Mouse (Mus musculus) CH12.LX (cell line): Measurements from ENCODE around the gene Chid1. TPM values are rescaled to one million over a fixed set of nuclear protein-coding genes. Genes with fewer than 3 reads are reported as not detected.

Source experiments
- DNase-seq: peaks from one replicate; pipeline ENCODE4 v3.0.0-alpha.2; 2013; ENCODE audit errors: extremely low read depth
- H3K27ac ChIP-seq: 2 replicates; pipeline ENCODE4 v1.5.1; 2012; ENCODE audit warnings: low read depth, mild to moderate bottlenecking, control low read depth, moderate library complexity; ENCODE audit not compliant: insufficient read depth
- H3K27me3 ChIP-seq: replicated peaks from 2 replicates; pipeline ENCODE3; 2012; ENCODE audit warnings: inconsistent platforms
- H3K36me3 ChIP-seq, 2 experiments: replicated peaks in 1 of 2; 2 replicates each; pipeline versions ENCODE3 to v1.6.1; 2012; ENCODE audit warnings: inconsistent platforms in 1 of 2, low read length in 1 of 2, mild to moderate bottlenecking in 1 of 2, mixed read lengths in 1 of 2, moderate library complexity in 1 of 2; ENCODE audit not compliant: control insufficient read depth in 1 of 2, insufficient read depth in 1 of 2
- H3K4me1 ChIP-seq, 2 experiments: 2 replicates each; pipeline ENCODE4 v1.6.1; 2012; ENCODE audit warnings: inconsistent platforms in 1 of 2, moderate library complexity in 1 of 2; ENCODE audit not compliant: insufficient read depth in 2 of 2, control insufficient read depth in 1 of 2
- H3K4me2 ChIP-seq: 2 replicates; pipeline ENCODE4 v1.6.1; 2012; ENCODE audit warnings: low read depth, mild to moderate bottlenecking, control low read depth; ENCODE audit not compliant: poor library complexity, insufficient read depth, severe bottlenecking
- H3K4me3 ChIP-seq, 3 experiments: fragments of 150-350 bp in 1 of 3; sonication (generic) in 1 of 3; replicated peaks in 1 of 3; 2 replicates each; pipeline versions ENCODE3 to v1.5.1; 2011 to 2012; ENCODE audit warnings: low read depth in 2 of 3, low read length in 2 of 3, mild to moderate bottlenecking in 2 of 3, moderate library complexity in 2 of 3, control low read depth in 1 of 3, improper control_type of control experiment in 1 of 3, inconsistent platforms in 1 of 3, mixed read lengths in 1 of 3; ENCODE audit not compliant: poor library complexity in 1 of 3
- H3K79me2 ChIP-seq: replicated peaks from 2 replicates; pipeline ENCODE4 v1.6.1; 2012; ENCODE audit warnings: mild to moderate bottlenecking, moderate library complexity; ENCODE audit not compliant: control insufficient read depth, poor library complexity, insufficient read depth, severe bottlenecking; ENCODE audit errors: extremely low read depth
- H3K9ac ChIP-seq: 2 replicates; pipeline ENCODE4 v1.6.1; 2012; ENCODE audit warnings: low read depth, mild to moderate bottlenecking, control low read depth, moderate library complexity; ENCODE audit not compliant: insufficient read depth
- H3K9me3 ChIP-seq: replicated peaks from 2 replicates; pipeline ENCODE3; 2012; ENCODE audit warnings: low read length, inconsistent platforms, mixed read lengths
- CHD1 ChIP-seq: IDR thresholded peaks from 2 replicates; pipeline ENCODE4 v1.6.1; 2012; ENCODE audit warnings: low read depth, low read length, improper control_type of control experiment, inconsistent platforms
- CHD2 ChIP-seq: IDR thresholded peaks from 2 replicates; pipeline ENCODE4 v1.6.1; 2011; ENCODE audit warnings: low read length, improper control_type of control experiment
- ETS1 ChIP-seq: conservative IDR thresholded peaks from 2 replicates; pipeline ENCODE4 v1.6.1; 2012; ENCODE audit warnings: low read depth, mild to moderate bottlenecking, inconsistent platforms, low read length, improper control_type of control experiment, moderate library complexity
- GABPA ChIP-seq: IDR thresholded peaks from 2 replicates; pipeline ENCODE4 v1.6.1; 2012; ENCODE audit warnings: low read depth, low read length, improper control_type of control experiment, inconsistent platforms; ENCODE audit not compliant: insufficient replicate concordance
- IRF4 ChIP-seq: IDR thresholded peaks from 2 replicates; pipeline ENCODE4 v1.6.1; 2014; ENCODE audit warnings: low read depth, mild to moderate bottlenecking, inconsistent platforms, low read length, improper control_type of control experiment
- JUN ChIP-seq: IDR thresholded peaks from 2 replicates; pipeline ENCODE4 v1.6.1; 2011; ENCODE audit warnings: low read depth, mild to moderate bottlenecking, low read length, improper control_type of control experiment, moderate library complexity; ENCODE audit not compliant: insufficient read depth
- MAFK ChIP-seq: IDR thresholded peaks from 2 replicates; pipeline ENCODE4 v1.6.1; 2011; ENCODE audit warnings: low read length, improper control_type of control experiment; ENCODE audit not compliant: insufficient replicate concordance
- MAZ ChIP-seq: IDR thresholded peaks from 2 replicates; pipeline ENCODE4 v1.6.1; 2012; ENCODE audit warnings: low read depth, mild to moderate bottlenecking, inconsistent platforms, low read length, improper control_type of control experiment, moderate library complexity
- MEF2A ChIP-seq: IDR thresholded peaks from 2 replicates; pipeline ENCODE4 v1.6.1; 2014; ENCODE audit warnings: low read depth, mild to moderate bottlenecking, inconsistent platforms, low read length, improper control_type of control experiment, borderline replicate concordance
- MXI1 ChIP-seq: IDR thresholded peaks from 2 replicates; pipeline ENCODE4 v1.6.1; 2011; ENCODE audit warnings: mild to moderate bottlenecking, low read depth, low read length, improper control_type of control experiment
- MYC ChIP-seq: IDR thresholded peaks from 2 replicates; pipeline ENCODE4 v1.6.1; 2011; ENCODE audit warnings: low read depth, mild to moderate bottlenecking, improper control_type of control experiment, low read length
- PAX5 ChIP-seq: IDR thresholded peaks from 2 replicates; pipeline ENCODE4 v1.6.1; 2012; ENCODE audit warnings: low read length, inconsistent platforms, mixed read lengths
- POLR2A ChIP-seq: IDR thresholded peaks from 2 replicates; pipeline ENCODE4 v1.6.1; 2011; ENCODE audit warnings: low read depth, mild to moderate bottlenecking, improper control_type of control experiment, low read length
- RCOR1 ChIP-seq: conservative IDR thresholded peaks from 2 replicates; pipeline ENCODE4 v1.6.1; 2012; ENCODE audit warnings: low read depth, mild to moderate bottlenecking, inconsistent platforms, low read length, improper control_type of control experiment
- SIN3A ChIP-seq: IDR thresholded peaks from 2 replicates; pipeline ENCODE4 v1.6.1; 2012; ENCODE audit warnings: low read length, improper control_type of control experiment, inconsistent platforms
- SMC3 ChIP-seq: IDR thresholded peaks from 2 replicates; pipeline ENCODE4 v1.6.1; 2011; ENCODE audit warnings: low read depth, low read length, improper control_type of control experiment
- USF1 ChIP-seq: IDR thresholded peaks from 2 replicates; pipeline ENCODE4 v1.6.1; 2014; ENCODE audit warnings: low read depth, mild to moderate bottlenecking, inconsistent platforms, low read length, improper control_type of control experiment
- ZC3H11A ChIP-seq: IDR thresholded peaks from 2 replicates; pipeline ENCODE4 v1.6.1; 2012; ENCODE audit warnings: low read depth, mild to moderate bottlenecking, inconsistent platforms, low read length, improper control_type of control experiment
- ZMIZ1 ChIP-seq: IDR thresholded peaks from 2 replicates; pipeline ENCODE4 v1.6.1; 2012; ENCODE audit warnings: low read depth, mild to moderate bottlenecking, inconsistent platforms, low read length, improper control_type of control experiment
- dilution Hi-C: fragments of 300-500 bp; cut with MboI; formaldehyde crosslinking; loops from 2 replicates; pipeline ENCODE4 v1.14.3; 2020; ENCODE audit warnings: low sequenced_read_pairs; ENCODE audit not compliant: extremely low pct_unique_long_range_greater_than_20kb, extremely low pct_ligation_motif_present
- in situ Hi-C: fragments of 300-500 bp; cut with MboI; formaldehyde crosslinking; loops from 3 replicates; pipeline ENCODE4 v1.14.3; 2019; ENCODE audit warnings: low sequenced_read_pairs, low pct_ligation_motif_present, low pct_unique_long_range_greater_than_20kb, mixed read lengths
- polyA plus RNA-seq: library from polyadenylated mRNA; unstranded; fragments of >175 nt; gene quantifications from 2 replicates; pipeline ENCODE4 v1.2.1, GENCODE M21; 2012; ENCODE audit warnings: low read depth; ENCODE audit not compliant: insufficient read length
- total RNA-seq, 2 experiments: library from RNA; depleted of rRNA; stranded (reverse); fragments of 300-350 nt in 1 of 2; fragments of >200 nt in 1 of 2; gene quantifications; 2 replicates each; pipeline ENCODE4 v1.2.3; 2012 to 2014

The Chid1 gene
- total and polyA plus RNA-seq, 3 experiments: 27.0 to 50.5 (median 42.3) TPM

GRCm38 (mm10) chr7:141485186-141485585 lies 54.5 kb downstream of the Chid1 start:
- no peaks in the 10 kb centered on the region for H3K79me2 ChIP-seq
- peaks cover 20 to 44% of the 10 kb centered on the region in 2 experiments for H3K4me1 ChIP-seq
- peaks cover 0 to 52% of the 10 kb centered on the region in 2 experiments for H3K36me3 ChIP-seq
- dilution Hi-C loops: no loop called here
- no peak for DNase-seq
- no peaks in the 10 kb centered on the region for H3K27me3 ChIP-seq
- no peak overlapping the region for H3K27ac ChIP-seq
- no peak overlapping the region for H3K4me3 ChIP-seq
- in situ Hi-C loops: no loop called here
- H3K9me3 ChIP-seq: no peaks in the 10 kb centered on the region
- H3K9ac ChIP-seq: no peak overlapping the region
- no peak for TF ChIP-seq POLR2A
- no peak for TF ChIP-seq ZMIZ1
- TF ChIP-seq SMC3: no peak
- no peak for TF ChIP-seq ETS1
- no peak for TF ChIP-seq MAZ
- TF ChIP-seq MXI1: no peak
- no peak for TF ChIP-seq MEF2A
- TF ChIP-seq MAFK: no peak
- no peak for TF ChIP-seq IRF4
- TF ChIP-seq CHD1: no peak
- TF ChIP-seq JUN: no peak
- no peak for TF ChIP-seq CHD2
- no peak overlapping the region for H3K4me2 ChIP-seq

- Histone ChIP-seq H3K36me3 (peaks cover 0 to 49% of the 10 kb centered on the region in 2 experiments), H3K4me3 (no peak overlapping the region), H3K9me3 (no peaks in the 10 kb centered on the region), H3K79me2 (no peaks in the 10 kb centered on the region), H3K4me2 (no peak overlapping the region), H3K9ac (no peak overlapping the region), H3K27ac (no peak overlapping the region), H3K27me3 (no peaks in the 10 kb centered on the region), H3K4me1 (peaks cover 20 to 45% of the 10 kb centered on the region in 2 experiments)
- dilution Hi-C loops: no loop called here
- in situ Hi-C loops: loop anchor here (5.0 kb wide), 1 partner anchor 43 kb away; no protein-coding TSS in a partner anchor
- TF ChIP-seq ZC3H11A (no peak), MAZ (no peak), USF1 (no peak), GABPA (no peak), MYC (no peak), JUN (no peak), IRF4 (no peak), RCOR1 (no peak), MAFK (no peak), SIN3A (no peak), PAX5 (no peak)
- no peak for DNase-seq
These were observed 55.2 kb downstream of the Chid1 start for GRCm38 (mm10) chr7:141484186-141485120.
